Mouse (Mus musculus) heart, postnatal 14 days (tissue): ENCODE results near the gene Nudt16l1. TPM values are rescaled to one million over a fixed set of nuclear protein-coding genes. Genes with fewer than 3 reads are reported as not detected.

ENCODE experiments used
- DNase-seq, 2 experiments: peaks; one replicate each; pipeline ENCODE4 v3.0.0; 2021 to 2022
- intact Hi-C: fragments of 180-260 bp; cut with DNase I; formaldehyde crosslinking; loops from one replicate; pipeline ENCODE4 v1.15.1; 2025
- total RNA-seq, 2 experiments: library from RNA; stranded (reverse); gene quantifications; 2 replicates each; pipeline ENCODE4 v1.2.3; 2021

Nudt16l1 gene
- total RNA-seq, 2 experiments from 2014 or later = 31.4 to 32.3 TPM

- intact Hi-C loops = no loop called here
Observed at GRCm38 (mm10) chr16:4945415-4945814, 6.9 kb downstream of the Nudt16l1 start.

GRCm38 (mm10) chr16:4946155-4946554 lies 7.6 kb downstream of the Nudt16l1 start:
- intact Hi-C loops = no loop called here
- DNase-seq = no peak

More at GRCm38 (mm10) chr16:4945415-4945814, 6.9 kb downstream of the Nudt16l1 start:
- no peak for DNase-seq

- intact Hi-C loops = no loop called here
- no peak for DNase-seq
Observed at GRCm38 (mm10) chr16:4947378-4947777, 8.8 kb downstream of the Nudt16l1 start.

- intact Hi-C loops = no loop called here
- no peak for DNase-seq
Observed at GRCm38 (mm10) chr16:4956609-4957008, 18.0 kb downstream of the Nudt16l1 start.

- no peak for DNase-seq
- intact Hi-C loops = no loop called here
Observed at GRCm38 (mm10) chr16:4957446-4957845, 18.9 kb downstream of the Nudt16l1 start.

GRCm38 (mm10) chr16:4960260-4960659 lies 21.7 kb downstream of the Nudt16l1 start:
- DNase-seq = no peak
- intact Hi-C loops = no loop called here

GRCm38 (mm10) chr16:4963346-4963745 lies 24.8 kb downstream of the Nudt16l1 start:
- intact Hi-C loops = no loop called here
- DNase-seq = no peak

GRCm38 (mm10) chr16:4963797-4964709 lies 25.5 kb downstream of the Nudt16l1 start, which contains the start of gene Anks3:
Gene Anks3 (minus strand): TSS chr16:4964205.
- DNase-seq = peak; percentile 96 to 97
- intact Hi-C loops = loop anchor here (2.0 kb wide), 1 partner anchor 49 kb away; the partner anchor contains the start of gene Rogdi

- intact Hi-C loops = loop anchor here (2.0 kb wide), 1 partner anchor 48 kb away; the partner anchor contains the start of gene Rogdi
Observed at GRCm38 (mm10) chr16:4964731-4965391, 26.3 kb downstream of the Nudt16l1 start.

GRCm38 (mm10) chr16:4965392-4966129 lies 27.0 kb downstream of the Nudt16l1 start:
- intact Hi-C loops = loop anchor here (2.0 kb wide), 1 partner anchor 47 kb away; the partner anchor contains the start of gene Rogdi
- no peak for DNase-seq

More at GRCm38 (mm10) chr16:4964731-4965391, 26.3 kb downstream of the Nudt16l1 start:
- DNase-seq = no peak

GRCm38 (mm10) chr16:4968426-4968825 lies 29.9 kb downstream of the Nudt16l1 start:
- DNase-seq = no peak
- intact Hi-C loops = no loop called here

- DNase-seq = no peak
- intact Hi-C loops = no loop called here
Observed at GRCm38 (mm10) chr16:4969055-4969843, 30.7 kb downstream of the Nudt16l1 start.

- intact Hi-C loops = no loop called here
- DNase-seq = peak in 1 of 2 experiments; percentile 28
Observed at GRCm38 (mm10) chr16:4971626-4972025, 33.1 kb downstream of the Nudt16l1 start.

GRCm38 (mm10) chr16:4974521-4974920 lies 36.0 kb downstream of the Nudt16l1 start:
- intact Hi-C loops = no loop called here

GRCm38 (mm10) chr16:4976180-4976579 lies 37.6 kb downstream of the Nudt16l1 start:
- intact Hi-C loops = no loop called here

More at GRCm38 (mm10) chr16:4974521-4974920, 36.0 kb downstream of the Nudt16l1 start:
- no peak for DNase-seq

GRCm38 (mm10) chr16:4978275-4979051 lies 39.9 kb downstream of the Nudt16l1 start:
- intact Hi-C loops = no loop called here
- no peak for DNase-seq

More at GRCm38 (mm10) chr16:4976180-4976579, 37.6 kb downstream of the Nudt16l1 start:
- no peak for DNase-seq

- intact Hi-C loops = loop anchor here (1.0 kb wide), 1 partner anchor 165 kb away; no protein-coding TSS in a partner anchor
- peak; percentile 26 to 45 for DNase-seq
Observed at GRCm38 (mm10) chr16:4979755-4980380, 41.3 kb downstream of the Nudt16l1 start.

- intact Hi-C loops = no loop called here
- no peak for DNase-seq
Observed at GRCm38 (mm10) chr16:4984717-4985116, 46.2 kb downstream of the Nudt16l1 start.
